Mouse (Mus musculus) cerebral cortex, adult 2 months (tissue): Measurements from ENCODE around the gene Clic4.

Experiments
- WGBS: fragments of 180-500 bp; shearing (Covaris S2); methylation state at CpG from one replicate; pipeline ENCODE4 v1.1.7; 2018; 5-methylcytosine and 5-hydroxymethylcytosine counted together

Clic4 gene

DNA sequence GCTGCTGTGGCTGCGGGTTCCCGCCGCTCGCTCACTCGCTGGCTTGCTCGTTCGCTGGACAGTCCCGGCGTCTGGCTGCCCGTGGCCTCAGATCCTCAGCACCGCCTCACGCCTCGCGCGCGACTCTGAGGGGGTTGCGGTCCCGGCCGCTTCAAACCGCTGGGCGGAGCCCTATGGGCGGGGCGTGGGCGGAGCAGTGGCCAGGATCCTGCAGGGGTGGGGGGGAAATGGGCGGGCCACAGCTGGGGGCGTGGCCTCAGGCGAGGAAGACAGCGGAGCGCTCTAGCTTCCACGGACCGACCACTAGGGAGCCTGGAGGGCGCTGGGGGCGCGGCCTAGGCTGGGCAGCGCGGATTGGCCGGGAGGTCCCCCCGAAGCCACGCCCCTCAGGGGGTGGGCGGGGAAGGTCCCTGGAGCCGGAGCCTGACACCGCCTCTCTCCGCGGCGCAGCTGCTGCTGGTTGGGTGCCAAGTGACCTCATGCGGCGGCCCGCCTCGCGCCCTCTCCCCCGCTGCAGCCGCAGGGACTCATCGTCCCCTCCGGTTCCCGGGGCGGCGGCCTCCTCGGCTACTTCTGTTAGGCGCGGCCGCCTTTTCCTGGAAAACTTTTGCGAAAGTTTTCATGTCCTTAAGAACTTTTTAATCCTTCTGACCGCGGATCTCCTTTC is at the start of gene Clic4:
Gene Clic4 (minus strand): TSS at position 175 of the 667 bp plus-strand sequence.
- under 1% methylated on average over 61 of the region's 64 CpGs for WGBS

DNA sequence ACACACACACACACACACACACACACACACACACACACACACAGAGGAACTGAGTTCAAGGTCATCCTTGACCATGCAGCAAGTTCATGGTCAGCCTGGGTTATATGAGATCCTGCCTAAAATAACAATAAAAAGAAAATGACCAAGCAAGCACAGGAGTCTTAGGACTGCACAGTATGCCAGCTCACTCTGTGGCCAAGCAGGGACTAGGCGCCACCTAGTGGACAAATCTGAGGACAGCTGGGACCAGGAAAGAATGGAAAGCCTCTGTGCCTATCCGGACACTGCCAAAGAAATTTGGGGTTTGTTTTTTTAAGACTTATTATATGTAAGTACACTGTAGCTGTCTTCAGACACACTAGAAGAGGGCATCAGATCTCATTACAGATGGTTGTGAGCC is 45.4 kb upstream of the Clic4 start:
- WGBS: 11% methylated on average over 2 of the region's 2 CpGs

DNA sequence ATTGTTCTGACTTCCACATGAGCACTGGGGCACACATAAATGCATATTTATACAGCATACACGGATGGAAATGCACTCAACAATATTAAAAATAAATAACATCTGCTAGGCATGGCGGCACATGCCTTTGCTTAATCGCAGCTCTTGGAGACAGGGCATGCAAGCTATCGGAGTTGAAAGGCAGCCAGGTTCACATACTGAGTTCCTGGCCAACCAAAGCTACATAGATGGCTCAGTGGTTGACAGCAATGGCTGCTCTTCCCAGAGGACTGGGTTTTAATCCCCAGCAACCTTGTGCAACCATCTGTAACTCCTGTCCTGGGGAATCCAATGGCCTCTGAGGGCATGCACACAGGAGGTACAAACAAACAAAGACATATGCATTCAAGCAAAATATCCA is 44.9 kb upstream of the Clic4 start:
- WGBS: 63% methylated on average over 4 of the region's 4 CpGs

DNA sequence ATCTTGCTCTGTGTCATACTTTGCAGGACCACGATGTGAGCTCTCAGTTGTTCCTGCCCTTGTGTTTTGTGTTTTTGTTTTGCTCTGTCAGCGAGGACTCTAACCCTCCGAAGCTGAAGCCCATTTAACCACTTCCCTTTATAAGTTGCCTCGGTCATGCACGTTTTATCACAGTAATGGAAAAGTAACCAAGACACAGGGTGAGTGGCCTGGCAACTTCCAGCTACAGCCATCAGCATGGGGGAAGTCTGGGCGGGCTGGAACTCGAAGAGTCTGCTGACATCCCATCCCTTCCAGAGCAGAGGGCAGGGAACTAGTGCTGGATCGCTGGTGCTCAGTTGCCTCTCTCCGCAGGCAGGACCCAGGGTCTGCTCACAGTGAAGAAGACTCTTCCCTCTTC is 42.7 kb upstream of the Clic4 start:
- 95% methylated on average over 9 of the region's 9 CpGs for WGBS

DNA sequence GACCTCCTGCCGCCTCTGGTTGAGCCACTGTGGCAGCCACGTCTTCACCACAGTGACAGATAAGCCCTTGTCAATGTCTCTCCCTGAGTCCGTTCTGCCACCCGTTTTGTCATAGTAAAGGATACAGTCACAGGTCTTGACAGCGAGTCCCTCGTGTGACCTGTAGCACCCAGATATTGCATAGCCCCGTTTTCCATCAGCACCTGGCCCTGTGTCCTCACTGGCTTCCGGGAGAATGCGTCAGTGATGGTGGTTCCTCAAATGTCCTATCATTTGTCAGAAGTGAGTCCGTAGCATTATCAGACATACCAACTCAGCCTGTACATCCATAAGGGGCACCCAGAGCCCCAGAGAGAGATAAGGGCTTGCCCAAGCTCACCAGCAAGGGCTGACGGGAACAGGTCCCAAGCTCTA is 41.8 kb upstream of the Clic4 start:
- 87% methylated on average over 11 of the region's 11 CpGs for WGBS

DNA sequence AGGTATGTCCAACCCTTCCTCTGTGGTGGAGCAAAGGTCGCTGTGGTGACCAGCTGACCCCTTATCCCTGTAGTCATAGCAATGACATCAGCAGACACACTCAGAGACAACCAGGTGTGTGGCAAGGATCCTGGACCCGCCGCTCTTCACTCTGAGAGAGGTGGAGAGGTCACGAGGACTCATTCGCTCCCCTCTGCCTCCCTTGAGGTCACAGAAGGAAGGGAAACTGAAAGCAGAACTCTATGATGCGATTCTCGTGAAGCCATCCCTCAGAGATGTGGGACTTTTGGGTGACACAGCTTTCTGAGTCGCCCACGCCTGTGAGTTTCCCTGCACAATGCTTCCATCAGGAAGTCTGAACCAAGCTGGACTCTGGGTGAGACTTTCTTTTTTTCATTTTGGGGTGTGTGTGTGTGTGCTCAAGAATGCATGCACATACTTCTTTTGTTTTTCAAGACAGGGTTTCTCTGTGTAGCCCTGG is 41.2 kb upstream of the Clic4 start:
- WGBS: 68% methylated on average over 9 of the region's 9 CpGs

DNA sequence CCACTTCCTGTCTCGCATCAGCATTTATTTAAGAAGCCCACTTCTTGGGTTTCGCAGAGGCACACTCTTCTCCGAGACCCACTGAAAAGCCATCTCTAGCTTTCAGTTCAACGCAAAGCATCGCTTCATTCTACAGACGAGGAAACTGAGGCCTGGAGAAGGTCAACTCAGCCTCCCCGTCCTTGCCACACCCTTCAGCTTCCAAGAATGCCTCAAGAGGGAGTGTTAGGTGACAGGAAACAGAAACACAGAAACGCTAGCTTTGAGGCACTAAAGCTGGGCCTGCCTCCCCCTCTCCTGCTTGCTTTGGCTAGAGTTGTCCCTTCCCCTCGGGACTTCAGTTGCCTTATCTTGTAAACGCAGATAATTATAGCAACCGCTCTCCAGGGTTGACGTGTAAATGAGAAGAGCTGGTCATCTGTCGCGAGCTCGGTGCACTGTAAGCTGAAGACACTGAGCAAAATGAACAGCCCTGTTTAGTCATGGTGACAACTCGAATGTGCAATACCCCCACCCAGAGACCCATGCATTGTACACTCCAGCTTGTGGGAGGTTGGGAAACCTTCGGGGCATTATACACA is 40.6 kb upstream of the Clic4 start:
- WGBS: 55% methylated on average over 17 of the region's 17 CpGs

DNA sequence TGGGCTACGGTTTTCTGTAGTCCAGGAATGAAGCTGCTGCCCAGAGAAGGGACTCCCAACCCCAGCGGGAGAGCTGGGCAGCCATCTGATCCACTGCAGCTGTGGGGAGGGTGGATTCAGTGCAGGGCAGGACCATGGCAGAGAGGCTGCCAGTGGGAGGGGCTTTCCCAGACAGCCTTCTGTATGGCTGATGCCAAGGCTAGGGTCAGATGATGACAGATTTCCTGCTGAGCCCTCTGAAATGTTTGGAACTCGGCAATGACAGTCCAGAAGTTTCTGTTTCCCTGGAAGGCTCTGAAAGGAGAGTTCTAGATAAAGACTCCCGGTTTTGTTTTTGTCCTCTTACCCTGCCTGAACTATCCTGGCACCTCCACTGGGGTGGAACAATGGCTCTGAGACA is 40.1 kb upstream of the Clic4 start:
- WGBS: 47% methylated on average over 4 of the region's 4 CpGs

DNA sequence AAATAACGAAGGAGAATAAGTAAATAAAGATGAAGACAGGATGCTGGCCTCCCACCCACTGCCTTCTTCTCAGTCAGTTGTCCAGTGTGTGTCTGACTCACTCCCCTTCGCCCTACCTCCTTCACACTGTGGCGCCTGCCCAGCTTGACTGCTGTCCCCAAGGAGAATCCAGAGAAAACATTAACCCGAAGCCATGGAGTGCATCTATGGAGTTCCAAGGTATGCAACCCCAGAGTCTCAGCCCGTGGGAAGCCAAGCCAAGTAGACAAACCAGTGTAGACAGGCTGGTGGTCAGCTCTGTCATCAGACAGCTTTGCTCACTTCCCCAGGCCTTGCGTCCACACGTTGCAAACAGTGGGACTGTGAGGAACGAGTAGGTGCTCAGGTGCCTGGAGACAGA is 37.8 kb upstream of the Clic4 start:
- WGBS: 89% methylated on average over 8 of the region's 8 CpGs

DNA sequence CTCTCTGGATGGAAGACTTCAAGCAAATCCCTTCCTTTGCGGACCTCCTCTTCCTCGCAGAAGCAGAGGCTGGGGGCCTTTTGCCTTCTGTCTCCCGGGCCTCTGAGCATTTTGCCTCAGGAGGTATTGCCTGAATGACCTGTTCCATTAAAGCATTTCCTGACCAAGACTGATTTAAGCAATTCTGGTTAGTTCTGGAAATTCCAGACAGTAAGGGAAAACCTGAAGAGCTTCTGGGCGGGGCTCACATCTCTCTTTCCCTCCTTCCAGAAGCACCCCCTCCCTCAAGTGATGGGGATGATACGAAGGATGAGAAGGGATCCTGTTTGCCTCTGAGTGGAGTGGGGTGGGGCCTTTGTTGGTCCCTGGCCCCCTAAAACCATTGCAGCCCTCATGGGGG is 37.1 kb upstream of the Clic4 start:
- 82% methylated on average over 5 of the region's 5 CpGs for WGBS

DNA sequence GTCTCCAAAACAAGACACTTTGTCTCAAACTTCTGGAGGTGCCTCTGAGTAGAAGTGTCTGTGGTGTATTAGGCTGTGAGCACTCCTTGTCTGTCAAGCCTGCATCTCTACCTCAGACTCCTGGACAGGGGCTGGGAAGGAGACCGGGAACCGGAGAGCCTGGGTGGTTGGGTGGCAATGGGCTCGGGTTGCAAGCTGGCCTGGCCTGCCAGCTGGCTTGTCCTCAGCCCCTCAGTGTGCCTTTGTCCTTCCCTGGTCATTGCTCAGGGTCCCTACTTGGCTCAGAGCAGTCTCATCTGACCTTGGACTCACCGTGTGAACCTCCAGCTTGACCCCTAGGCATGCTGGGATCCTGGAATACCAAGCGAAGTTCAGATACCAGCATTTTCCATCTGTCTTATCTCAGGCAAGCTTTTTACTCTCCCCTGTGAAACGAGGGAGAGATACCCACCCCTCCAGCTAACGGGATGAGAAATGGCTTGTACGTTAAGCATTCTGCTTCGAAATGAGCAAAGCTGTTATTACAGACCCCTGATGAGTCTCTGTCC is 36.6 kb upstream of the Clic4 start:
- 76% methylated on average over 9 of the region's 9 CpGs for WGBS

DNA sequence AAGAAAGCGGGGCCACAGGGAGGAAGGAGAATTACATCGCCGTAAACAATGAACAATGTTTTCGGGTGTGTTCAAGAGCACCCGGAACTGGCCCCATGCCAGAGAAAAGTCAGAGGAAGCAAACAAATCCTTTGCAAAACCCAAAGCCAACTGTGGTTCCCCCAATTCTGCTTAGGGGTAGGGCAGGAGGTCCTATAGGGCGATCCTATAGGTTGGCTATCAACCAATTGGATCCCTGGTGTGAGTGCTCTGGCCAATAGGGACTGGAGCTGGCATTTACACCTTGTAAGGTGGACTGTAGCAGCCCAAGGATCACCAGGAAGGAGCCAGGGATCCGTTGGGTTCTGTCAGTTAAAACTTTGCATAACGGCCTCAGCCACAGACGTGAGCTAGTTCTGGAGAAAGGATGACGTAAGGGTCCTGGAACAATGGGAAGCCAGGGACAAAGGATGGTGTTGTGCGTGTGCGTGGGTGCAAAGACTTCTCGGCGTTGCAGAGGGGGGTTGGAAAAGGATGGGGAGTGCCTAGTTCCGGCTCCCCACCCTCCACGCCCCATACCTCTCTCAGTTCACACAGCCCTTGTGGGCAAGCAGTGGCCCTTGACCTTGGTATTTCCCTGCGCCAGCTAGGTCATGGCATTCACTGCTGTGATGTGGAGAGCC is 34.5 kb upstream of the Clic4 start:
- WGBS: 50% methylated on average over 17 of the region's 17 CpGs

DNA sequence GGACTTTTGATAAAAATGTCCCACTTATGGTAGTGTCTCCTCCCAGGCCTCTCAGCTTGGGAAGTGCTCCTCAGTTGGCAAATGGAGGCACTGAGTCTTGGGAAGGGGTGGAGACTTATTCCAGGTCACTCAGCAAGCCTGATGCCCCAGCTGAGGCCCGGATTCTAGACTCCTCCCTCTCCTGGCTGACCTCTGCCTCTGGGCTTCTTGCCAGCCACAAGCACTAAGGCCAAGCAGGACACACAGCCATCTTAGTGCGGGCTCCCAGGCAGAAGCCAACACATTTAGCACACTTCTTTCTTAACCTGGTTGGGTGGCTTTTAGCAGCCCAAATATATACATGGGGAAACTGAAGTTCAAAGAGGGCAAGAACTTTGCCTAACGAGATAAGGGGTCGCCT is 33.9 kb upstream of the Clic4 start:
- 40% methylated on average over 4 of the region's 4 CpGs for WGBS

DNA sequence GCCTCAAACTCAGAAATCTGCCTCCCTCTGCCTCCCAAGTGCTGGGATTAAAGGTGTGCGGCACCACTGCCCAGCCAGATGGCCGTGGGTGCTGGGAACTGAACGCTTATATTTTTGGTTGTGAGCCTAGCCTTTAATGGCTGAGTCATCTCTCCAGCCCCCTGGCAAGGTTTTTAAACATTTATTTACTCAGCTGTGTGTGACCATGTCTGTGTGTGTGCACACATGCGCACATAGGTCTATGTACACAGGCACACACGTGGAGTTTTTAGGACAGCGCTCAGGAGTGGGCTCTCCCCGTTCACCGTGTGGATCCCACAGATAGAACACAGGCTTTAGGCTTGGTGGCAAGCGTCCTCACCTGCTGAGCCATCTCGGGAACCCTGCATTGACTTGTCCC is 29.6 kb upstream of the Clic4 start:
- WGBS: 73% methylated on average over 10 of the region's 10 CpGs

DNA sequence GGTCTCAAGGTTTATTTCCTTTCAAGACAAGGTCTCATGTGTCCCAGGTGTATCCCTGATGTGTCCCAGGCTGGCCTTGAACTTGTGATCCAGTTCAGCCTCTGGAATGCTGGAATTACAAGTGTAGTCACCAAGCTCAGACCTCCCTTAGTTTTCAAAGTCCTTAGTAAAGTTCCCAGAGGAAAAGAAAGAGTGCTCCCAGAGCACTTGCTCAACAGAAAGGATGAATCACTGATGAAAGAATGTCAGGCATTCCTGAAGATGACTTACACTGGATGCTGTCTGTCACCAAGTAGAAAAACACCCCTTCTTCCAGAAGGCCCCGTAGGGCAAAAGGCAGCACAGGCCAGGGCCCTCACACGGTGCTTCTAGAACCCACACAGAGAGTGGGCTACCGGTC is 28.6 kb upstream of the Clic4 start:
- WGBS: 90% methylated on average over 3 of the region's 3 CpGs

DNA sequence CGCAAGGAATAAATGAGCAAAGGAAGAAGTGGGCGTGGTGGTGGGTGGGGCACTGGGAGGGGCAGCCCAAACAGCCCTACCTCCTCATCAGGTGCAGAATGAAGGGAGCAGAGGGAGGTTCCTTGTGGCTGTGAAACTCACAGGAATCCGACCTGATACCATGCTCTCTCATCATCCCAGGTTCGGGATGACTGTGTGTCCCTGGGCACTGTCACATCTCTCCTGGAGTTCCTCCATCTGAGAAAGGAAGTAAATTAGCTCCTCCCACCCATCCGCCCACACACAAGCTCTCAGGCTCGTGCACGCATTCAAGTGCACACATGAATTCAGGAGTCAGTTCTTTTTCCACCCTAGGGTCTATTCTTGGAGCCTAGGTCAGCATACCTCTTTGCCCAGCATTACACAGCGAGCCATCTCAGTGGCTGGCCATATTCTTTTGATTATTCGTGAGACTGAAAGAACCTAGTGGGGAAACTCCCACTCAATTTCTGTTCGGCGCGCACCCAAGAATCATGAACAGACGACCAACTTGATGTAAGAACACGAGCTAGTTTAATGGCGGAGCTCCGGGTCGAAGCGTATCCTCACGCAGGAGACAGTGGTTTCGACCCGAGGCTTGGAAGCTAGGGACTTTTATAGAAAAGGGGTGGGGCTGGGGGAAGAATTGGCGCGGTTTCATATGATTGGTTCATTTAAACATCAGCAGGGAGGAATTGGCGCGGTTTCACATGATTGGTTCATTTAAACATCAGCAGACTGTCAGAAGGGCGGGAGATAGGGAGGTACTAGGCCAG is 27.8 kb upstream of the Clic4 start:
- 89% methylated on average over 26 of the region's 26 CpGs for WGBS

DNA sequence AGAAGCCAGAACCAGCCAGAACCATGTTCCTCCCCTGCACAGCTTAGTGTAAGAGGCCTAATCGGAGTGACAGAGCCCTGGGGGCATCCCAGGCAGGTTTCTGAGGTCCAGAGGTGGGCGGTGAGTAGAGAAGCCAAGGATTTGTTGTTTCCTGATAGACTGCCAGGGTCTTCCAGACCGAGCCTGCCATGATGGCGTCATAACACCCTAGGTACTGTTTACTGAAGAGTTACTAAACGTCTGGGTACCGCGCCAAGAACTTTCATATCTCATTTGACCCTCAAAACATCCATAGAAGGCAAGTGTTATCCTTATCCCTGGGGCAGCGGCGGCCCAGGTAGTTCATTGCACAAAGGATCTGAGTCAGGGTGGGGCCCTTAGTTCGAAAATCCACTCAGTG is 26.1 kb upstream of the Clic4 start:
- 86% methylated on average over 10 of the region's 10 CpGs for WGBS

DNA sequence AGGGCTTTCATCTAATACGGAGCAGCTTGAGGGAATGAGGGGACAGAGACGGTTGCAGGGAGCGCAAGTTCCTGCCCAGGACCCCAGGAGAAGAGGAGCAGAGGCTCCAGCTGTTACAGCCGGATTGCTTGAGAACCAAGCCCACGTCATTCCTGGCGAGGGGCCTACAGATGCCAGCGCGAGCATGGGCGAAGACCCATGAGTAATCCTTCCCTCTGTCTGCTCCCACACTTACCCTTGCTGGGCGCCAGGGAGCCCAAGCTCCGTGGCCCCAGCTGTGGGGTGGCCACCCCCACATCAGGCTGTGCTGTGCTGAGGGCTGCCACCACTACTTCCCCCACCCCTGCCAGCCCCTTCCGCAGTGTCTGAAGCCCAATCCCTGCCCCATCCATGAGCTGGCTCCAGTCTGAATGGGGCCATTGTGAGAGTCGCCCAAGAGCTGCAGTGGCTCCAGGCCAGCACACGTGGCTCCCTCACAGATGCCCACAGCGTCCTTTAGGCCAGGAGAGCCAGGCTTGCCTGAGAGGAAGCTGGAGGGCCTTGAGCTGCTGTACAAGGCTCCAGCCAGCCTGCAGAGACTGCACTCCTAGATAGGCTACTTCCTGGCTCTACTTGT is 25.4 kb upstream of the Clic4 start:
- WGBS: 40% methylated on average over 15 of the region's 15 CpGs

DNA sequence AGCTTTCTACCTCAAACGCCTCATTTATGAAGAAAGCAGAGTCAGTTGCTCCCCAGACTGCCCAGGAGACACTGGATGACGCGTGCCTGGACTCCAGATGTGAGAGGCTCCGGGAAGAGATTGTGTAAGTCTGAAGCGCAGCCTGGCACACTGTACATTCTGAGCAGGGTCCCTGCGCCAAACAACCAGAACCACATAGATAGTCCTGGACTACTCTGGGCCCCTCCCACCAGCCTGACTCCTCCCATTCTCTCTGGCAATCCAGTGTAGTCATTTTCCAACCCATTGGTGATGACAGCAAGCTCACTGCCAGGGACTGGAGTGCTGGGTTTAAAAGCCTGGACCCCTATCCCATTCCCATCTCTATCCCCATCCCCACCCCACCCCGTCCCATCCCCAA is 24.5 kb upstream of the Clic4 start:
- 79% methylated on average over 7 of the region's 7 CpGs for WGBS

DNA sequence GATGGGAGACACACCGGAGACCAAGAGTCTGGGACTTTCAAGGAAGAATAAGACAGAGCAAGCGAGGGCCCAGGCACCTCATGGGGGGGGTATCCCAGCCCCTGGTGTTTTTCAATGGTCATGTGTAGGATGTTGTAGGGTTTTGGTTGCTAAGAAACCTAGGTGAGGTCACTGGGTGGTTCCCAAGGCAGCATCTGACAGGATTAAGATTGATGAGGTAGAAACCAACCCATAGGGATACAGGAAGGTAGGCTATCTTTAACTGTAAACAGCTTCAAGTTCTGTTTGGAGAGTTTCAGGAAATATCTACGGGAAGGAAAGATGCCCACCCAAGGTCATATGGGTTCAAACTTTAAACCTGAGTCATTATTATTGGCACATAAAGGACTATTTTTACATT is 21.2 kb upstream of the Clic4 start:
- 90% methylated on average over 3 of the region's 3 CpGs for WGBS

DNA sequence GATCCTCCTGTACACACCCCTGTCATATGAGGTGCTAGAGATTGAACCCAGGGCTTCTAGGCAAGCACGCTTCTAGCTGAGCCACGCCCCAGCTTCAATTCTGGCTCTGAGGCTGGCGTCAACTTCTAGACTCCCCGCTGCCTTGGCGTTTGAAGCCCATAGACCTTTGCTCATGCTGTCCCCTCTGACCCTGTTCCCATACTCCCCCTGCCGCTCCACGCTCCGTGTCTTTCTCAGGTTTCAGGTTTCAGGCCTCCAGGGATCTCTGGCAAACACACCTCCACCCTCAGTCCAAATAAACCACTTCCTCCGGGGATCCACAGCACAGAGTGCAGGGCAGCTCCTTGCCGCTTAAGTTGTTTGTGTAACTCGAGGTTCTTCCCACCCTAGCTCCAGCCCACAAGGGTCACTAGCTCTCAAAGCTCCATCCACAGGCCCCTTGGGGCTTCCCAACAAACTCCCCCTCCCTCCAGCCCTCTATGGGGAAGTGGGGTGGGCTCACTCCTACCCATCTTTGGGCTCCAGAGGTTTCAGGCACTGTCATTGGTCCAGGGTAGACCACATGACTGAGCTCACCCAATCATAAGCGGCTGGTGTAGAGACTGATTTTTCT is 20.0 kb upstream of the Clic4 start:
- WGBS: 37% methylated on average over 12 of the region's 12 CpGs
